Mouse (Mus musculus) left cerebral cortex, postnatal 25 days (tissue): ENCODE measurements around the gene Timp1. TPM values are rescaled to one million over a fixed set of nuclear protein-coding genes. Genes with fewer than 3 reads are reported as not detected.
A peak's percentile ranks its signal among the peaks of the same experiment; 100 is the strongest.

Experiments
- DNase-seq, 2 experiments: peaks; one replicate each; pipeline ENCODE4 v3.0.0; 2022; ENCODE audit warnings: low spot score in 2 of 2, mixed read lengths in 1 of 2
- intact Hi-C: fragments of 180-260 bp; cut with DNase I; formaldehyde crosslinking; loops from one replicate; pipeline ENCODE4 v1.15.1; 2025
- total RNA-seq, 2 experiments: library from RNA; stranded (reverse); gene quantifications; 2 replicates each; pipeline ENCODE4 v1.2.3; 2021

The Timp1 gene
- total RNA-seq = under 1 TPM; 0.55 to 0.60 TPM

DNA sequence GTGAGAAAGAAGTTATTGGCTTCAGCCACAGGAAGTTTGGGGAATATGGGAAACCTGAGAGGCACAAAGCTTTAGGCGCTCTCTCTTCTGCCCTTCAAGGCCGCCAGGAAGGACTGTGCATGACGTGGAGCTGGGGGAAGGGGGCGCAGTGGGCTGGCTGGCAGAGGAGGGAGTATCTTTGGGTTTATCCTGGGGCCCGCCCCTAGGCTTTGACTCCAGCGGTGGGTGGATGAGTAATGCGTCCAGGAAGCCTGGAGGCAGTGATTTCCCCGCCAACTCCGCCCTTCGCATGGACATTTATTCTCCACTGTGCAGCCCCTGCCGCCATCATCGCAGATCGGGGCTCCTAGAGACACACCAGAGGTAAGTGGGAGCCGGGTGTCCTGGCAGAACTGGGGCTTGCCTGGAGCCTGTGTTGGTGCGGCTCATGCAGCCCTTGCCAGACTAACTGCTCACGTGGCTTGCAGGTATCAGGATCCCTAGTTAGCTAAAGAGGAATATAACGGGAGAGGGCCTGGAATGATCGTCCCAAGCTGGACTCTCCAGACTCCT lies at the start of gene Timp1:
Timp1 (plus strand) TSS at position 205 of the 552 bp plus-strand sequence.
- DNase-seq = peak in 1 of 2 experiments; percentile 54
- intact Hi-C loops = no loop called here

DNA sequence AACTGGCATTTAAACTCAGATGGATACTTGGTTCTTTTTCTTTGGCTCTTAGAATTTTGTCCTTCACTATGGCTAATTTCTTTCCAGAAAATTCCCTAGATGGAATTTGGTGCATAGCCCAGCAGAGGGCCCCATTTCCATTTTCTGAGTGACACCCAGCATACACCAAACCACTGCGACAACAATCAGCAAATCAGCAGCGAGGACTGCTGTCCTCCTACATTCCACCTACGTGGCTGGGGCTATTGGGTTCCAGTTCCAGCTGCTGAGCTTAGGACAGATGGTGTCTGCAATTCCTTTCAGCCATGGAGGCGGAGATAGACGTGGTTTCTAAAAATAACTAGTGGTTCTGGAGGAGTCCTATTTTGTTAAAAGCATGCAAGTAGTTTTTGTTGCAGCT lies 41.0 kb upstream of the Timp1 start:
- intact Hi-C loops = loop anchor here (2.0 to 5.0 kb wide), 2 partner anchors 92 to 118 kb away; partner anchors contain the start of gene Syn1
- peak; percentile 74 to 94 for DNase-seq

GRCm38 (mm10) chrX:20847232-20847631 lies 22.7 kb upstream of the Timp1 start:
- intact Hi-C loops = loop anchor here (5.0 kb wide), 1 partner anchor 75 kb away; the partner anchor contains the start of gene Syn1

GRCm38 (mm10) chrX:20847816-20848215 lies 22.1 kb upstream of the Timp1 start:
- DNase-seq = no peak
- intact Hi-C loops = loop anchor here (5.0 kb wide), 1 partner anchor 74 kb away; the partner anchor contains the start of gene Syn1

More at GRCm38 (mm10) chrX:20847232-20847631, 22.7 kb upstream of the Timp1 start:
- DNase-seq = peak in 1 of 2 experiments; percentile 56

GRCm38 (mm10) chrX:20848256-20848984 lies 21.5 kb upstream of the Timp1 start:
- DNase-seq = peak; percentile 91 to 98
- intact Hi-C loops = loop anchor here (5.0 kb wide), 1 partner anchor 74 kb away; the partner anchor contains the start of gene Syn1

GRCm38 (mm10) chrX:20853794-20854193 lies 16.2 kb upstream of the Timp1 start:
- DNase-seq = no peak
- intact Hi-C loops = no loop called here

GRCm38 (mm10) chrX:20861453-20862104 lies 8.4 kb upstream of the Timp1 start:
- DNase-seq = no peak
- intact Hi-C loops = no loop called here

- intact Hi-C loops = no loop called here
- DNase-seq = no peak
Measured at GRCm38 (mm10) chrX:20862105-20863065, 7.6 kb upstream of the Timp1 start.

DNA sequence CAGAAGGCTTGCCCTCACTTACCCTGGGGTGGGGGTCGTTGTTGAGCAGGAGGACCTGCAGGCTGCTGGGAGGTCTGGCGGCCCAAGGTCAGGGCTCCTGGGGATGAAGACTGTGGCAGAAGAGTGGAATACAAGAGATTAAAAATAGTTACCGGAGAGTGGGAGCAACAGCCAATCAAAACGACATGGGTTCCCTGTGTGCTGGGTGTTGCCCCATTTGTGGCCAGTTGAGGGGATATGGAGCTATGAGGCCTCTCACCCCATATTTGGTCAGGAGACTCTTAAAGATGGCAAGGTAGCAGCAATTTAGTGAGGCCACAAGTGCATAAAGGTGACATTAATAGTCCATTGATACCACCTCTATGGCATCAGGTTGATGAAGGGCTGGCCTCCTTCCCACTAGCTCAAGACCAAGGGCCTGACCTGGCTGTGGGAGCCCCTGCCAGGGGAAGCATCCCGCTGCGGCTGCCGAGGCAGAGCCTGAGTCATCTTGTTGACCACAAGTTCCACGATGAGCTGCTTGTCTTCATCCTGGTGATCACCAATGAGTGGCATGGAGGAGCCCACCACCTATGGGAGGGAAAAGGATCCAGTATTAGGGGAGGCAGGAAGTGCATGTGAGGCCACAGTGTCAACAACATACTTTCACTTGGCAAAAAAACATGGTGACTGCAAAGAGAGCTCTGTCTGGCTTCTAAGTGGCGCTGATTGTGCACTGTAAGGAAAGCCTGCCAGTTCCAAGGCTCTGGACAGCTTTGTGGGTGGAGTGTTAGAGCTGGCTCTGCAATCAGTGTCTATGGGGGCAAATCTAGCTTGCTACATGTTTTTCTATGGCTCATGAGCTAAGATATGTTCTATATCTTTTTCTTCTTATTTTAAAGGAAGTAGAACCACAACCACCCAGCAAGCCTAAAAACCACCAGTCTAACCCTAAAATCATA lies 6.5 kb upstream of the Timp1 start:
- intact Hi-C loops = no loop called here
- peak in 1 of 2 experiments; percentile 67 for DNase-seq

GRCm38 (mm10) chrX:20868091-20868490 lies 1.9 kb upstream of the Timp1 start:
- intact Hi-C loops = no loop called here

DNA sequence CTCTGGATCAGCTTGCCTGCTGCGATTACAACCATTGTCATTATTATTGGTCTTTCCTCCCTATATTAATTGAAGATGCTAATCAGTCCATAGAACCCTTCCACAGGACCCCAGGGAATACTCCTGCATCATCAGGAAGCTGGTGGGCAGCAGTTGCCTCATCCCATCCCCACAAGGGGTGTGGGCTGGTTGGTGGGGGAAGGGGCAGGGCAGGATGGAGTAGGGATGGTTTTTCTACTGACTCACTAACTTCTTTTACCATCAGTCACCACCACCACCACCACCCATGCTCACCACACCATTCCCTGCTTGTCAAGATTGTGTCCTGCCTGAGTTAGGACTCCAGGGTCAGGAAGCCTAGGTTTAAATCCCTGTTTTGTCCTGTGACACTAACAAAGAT lies 763 bp upstream of the Timp1 start:
- intact Hi-C loops = no loop called here

More at GRCm38 (mm10) chrX:20868091-20868490, 1.9 kb upstream of the Timp1 start:
- no peak for DNase-seq

DNA sequence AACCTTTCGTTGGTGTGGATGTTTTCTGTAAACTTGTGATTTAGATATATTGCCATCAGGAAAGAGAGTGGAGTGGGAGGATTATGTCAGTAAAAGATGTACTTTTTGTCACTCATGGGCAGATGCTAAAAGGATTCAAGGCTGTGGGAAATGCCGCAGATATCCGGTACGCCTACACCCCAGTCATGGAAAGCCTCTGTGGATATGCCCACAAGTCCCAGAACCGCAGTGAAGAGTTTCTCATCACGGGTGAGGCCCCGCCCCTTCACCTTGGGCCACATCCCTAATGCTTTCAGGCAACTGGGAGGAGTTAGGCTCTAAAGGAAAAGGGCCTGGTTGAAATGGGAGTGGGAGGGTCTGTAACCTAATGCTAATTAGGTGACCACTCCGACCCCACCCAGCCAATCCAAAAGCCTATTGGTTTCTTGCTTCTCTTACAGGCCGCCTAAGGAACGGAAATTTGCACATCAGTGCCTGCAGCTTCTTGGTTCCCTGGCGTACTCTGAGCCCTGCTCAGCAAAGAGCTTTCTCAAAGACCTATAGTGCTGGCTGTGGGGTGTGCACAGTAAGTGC lies 3.0 kb downstream of the Timp1 start:
- DNase-seq = peak in 1 of 2 experiments; percentile 72
- intact Hi-C loops = no loop called here

More for the DNA sequence above, 763 bp upstream of the Timp1 start:
- no peak for DNase-seq

- no peak for DNase-seq
- intact Hi-C loops = no loop called here
Measured at GRCm38 (mm10) chrX:20875241-20875640, 5.3 kb downstream of the Timp1 start.

- intact Hi-C loops = no loop called here
- no peak for DNase-seq
Measured at GRCm38 (mm10) chrX:20910074-20910473, 40.1 kb downstream of the Timp1 start.

- intact Hi-C loops = no loop called here
- no peak for DNase-seq
Measured at GRCm38 (mm10) chrX:20913726-20914125, 43.8 kb downstream of the Timp1 start.

DNA sequence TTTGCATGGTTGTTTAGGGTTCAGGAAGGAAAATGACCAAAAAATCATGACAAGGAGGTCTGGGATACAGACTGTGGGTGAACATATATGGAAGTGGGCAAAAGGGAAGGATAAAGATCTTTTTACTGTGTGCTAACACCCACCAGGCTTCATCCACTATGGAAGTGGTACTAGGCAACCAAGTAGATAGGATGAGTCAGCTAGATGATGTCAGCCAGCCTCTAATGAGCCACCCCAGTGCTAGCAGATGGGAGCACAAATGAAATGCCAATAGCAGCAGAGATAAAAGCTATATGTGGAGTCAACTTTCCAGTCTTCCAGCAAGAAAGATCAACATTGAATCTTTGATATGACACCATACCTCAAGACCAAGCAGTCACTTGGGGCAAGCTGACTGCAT lies 45.1 kb downstream of the Timp1 start:
- peak in 1 of 2 experiments; percentile 64 for DNase-seq
- intact Hi-C loops = no loop called here

DNA sequence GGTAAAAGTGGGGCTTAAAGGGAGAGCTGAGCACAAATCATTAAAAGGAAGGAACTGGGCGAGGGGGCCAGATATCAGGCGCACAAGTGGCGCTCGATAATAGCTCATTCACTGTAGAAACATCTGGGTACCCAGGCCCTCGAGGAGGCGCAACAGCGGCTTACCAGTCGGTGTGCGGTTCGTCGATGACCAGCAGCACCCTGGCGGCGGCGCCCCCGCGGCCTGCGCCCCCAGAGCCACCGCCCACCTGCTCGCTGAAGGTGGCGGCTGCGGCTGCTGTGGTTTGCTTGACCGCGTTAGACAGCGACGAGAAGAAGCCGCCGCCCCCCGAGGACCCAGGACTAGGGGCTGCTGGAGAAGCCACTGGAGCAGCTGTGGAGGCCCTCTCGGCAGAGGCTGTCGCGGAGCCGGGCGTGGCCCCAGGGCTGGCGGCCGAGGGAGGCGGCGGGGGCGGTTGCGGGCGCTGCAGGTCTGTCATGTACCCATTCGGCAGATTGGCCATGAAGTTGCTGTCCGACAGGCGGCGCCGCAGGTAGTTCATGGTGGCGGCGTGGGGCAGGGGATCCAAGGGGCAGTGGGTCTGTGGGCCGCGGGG lies 50.4 kb downstream of the Timp1 start:
- intact Hi-C loops = loop anchor here (2.0 to 5.0 kb wide), 2 partner anchors 73 to 92 kb away; no protein-coding TSS in a partner anchor
- DNase-seq = no peak
